Mouse (Mus musculus) thymus, adult 2 months (tissue): Measurements from ENCODE around the gene Vmn1r90. TPM values are rescaled to one million over a fixed set of nuclear protein-coding genes. Genes with fewer than 3 reads are reported as not detected.
"Not testable (repeated sequence)": the region's sequence is repeated elsewhere in the genome, so short reads cannot be mapped to it uniquely, and the experiment has no call there.

ENCODE experiments used
- DNase-seq: peaks from one replicate; pipeline ENCODE4 v3.0.0; 2021
- H3K27ac ChIP-seq: fragments of 200-500 bp; 2 replicates; pipeline ENCODE4 v1.5.1; 2012; ENCODE audit warnings: low read length, control low read depth; ENCODE audit not compliant: control insufficient read depth, insufficient read depth
- H3K27me3 ChIP-seq: fragments of 200-500 bp; 2 replicates; pipeline ENCODE4 v1.6.1; 2012; ENCODE audit warnings: mild to moderate bottlenecking, low read length, moderate library complexity, mixed read lengths; ENCODE audit not compliant: control insufficient read depth, insufficient read depth
- H3K36me3 ChIP-seq: fragments of 200-500 bp; 2 replicates; pipeline ENCODE4 v1.6.1; 2012; ENCODE audit warnings: mild to moderate bottlenecking, low read length, moderate library complexity; ENCODE audit not compliant: control insufficient read depth, insufficient read depth
- H3K4me1 ChIP-seq: fragments of 200-500 bp; replicated peaks from 2 replicates; pipeline ENCODE4 v1.6.1; 2012; ENCODE audit warnings: low read length; ENCODE audit not compliant: control insufficient read depth, insufficient read depth
- H3K4me3 ChIP-seq: fragments of 200-500 bp; 2 replicates; pipeline ENCODE4 v1.5.1; 2012; ENCODE audit warnings: mild to moderate bottlenecking, low read length, control low read depth, moderate library complexity; ENCODE audit not compliant: control insufficient read depth, insufficient read depth
- CTCF ChIP-seq: fragments of 200-500 bp; IDR thresholded peaks from 2 replicates; pipeline ENCODE4 v1.5.1; 2012; ENCODE audit warnings: mild to moderate bottlenecking, control low read depth, low read length, moderate library complexity, borderline replicate concordance; ENCODE audit not compliant: control insufficient read depth, poor library complexity, insufficient read depth; ENCODE audit errors: extremely low read depth
- POLR2A ChIP-seq: fragments of 200-500 bp; IDR thresholded peaks from 2 replicates; pipeline ENCODE4 v1.6.1; 2012; ENCODE audit warnings: mild to moderate bottlenecking, low read length, control low read depth, moderate library complexity; ENCODE audit not compliant: control insufficient read depth, poor library complexity, insufficient read depth; ENCODE audit errors: extremely low read depth
- WGBS: fragments of 180-500 bp; shearing (Covaris S2); methylation state at CpG from one replicate; pipeline ENCODE4 v1.1.7; 2018; 5-methylcytosine and 5-hydroxymethylcytosine counted together
- polyA plus RNA-seq: library from polyadenylated mRNA; depleted of rRNA; stranded (reverse); fragments of >200 nt; gene quantifications from 2 replicates; pipeline ENCODE4 v1.2.3, GENCODE M21; 2012; rRNA removed

Vmn1r90 gene
- polyA plus RNA-seq = not detected in 2 replicates

DNA sequence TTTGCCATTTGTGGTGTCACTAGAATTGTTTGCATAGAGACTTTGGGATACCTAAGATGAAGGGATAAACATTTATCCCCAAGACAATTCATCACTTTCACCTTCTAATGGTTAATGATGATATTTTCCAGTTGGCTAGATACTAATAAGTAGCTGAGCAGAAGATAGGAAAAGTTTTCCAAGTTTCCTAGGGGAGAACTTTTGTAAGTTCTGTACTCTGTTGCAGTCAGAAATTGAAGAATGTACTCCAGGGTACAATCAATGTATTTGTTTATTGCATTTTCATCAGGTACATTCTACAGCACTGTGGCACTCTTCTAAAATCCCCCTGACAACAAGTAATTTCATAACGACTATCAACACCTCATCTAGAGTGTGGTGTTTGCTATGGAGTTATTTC lies at the start of gene Vmn1r90:
Vmn1r90 (minus strand) TSS at position 101 of the 400 bp plus-strand sequence.
- DNase-seq = no peak
- Histone ChIP-seq H3K4me1 (no peaks in the 10 kb centered on the region), H3K36me3 (no peaks in the 10 kb centered on the region), H3K27me3 (no peaks in the 10 kb centered on the region), H3K27ac (no peak within 1 kb of the TSS), H3K4me3 (no peak within 1 kb of the TSS)
- TF ChIP-seq POLR2A (no peak), CTCF (no peak)
- WGBS = 63% methylated on average over 1 of the region's 1 CpGs

DNA sequence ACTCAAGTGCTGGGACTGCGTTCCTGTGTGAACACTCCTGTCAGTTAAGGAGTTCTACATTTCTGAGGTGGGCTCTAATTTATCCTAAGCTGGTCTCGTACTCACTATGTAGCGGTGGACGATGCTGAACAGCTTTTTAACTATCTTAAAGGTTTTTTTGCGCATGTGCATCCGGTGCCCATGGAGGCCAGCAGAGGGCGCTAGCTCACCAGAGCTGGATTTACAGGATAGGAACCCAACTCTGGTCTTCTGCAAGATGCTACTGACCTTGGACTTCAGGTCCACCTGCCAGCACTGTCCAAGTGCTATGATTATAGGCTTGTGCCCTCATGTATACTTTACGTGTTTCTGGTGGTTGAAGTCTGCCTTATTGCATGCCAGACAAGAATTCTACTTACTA lies 29.7 kb upstream of the Vmn1r90 start:
- DNase-seq, H3K36me3 ChIP-seq, H3K27ac ChIP-seq, H3K27me3 ChIP-seq, H3K4me1 ChIP-seq, H3K4me3 ChIP-seq: not testable (repeated sequence)
- WGBS = 71% methylated on average over 8 of the region's 8 CpGs

DNA sequence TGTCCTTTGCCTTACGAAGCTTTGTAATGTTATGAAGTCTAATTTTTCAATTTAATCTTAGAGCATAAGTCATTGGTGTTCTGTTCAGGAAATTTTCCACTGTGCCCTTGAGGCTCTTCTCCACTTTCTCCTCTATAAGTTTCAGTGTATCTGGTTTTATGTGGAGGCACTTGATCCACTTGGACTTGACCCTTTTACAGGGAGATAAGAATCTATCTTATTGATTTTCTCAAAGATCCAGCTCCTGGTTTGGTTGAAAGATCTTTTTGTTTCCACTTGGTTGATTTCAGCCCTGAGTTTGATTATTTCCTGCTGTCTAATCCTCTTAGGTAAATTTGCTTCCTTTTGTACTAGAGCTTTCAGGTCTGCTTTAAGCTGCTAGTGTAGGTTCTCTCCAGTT lies 11.0 kb downstream of the Vmn1r90 start:
- WGBS = 94% methylated on average over 1 of the region's 1 CpGs
- no peak for DNase-seq
- Histone ChIP-seq H3K36me3 (no peaks in the 10 kb centered on the region), H3K27ac (no peak overlapping the region), H3K4me3 (no peak overlapping the region), H3K27me3 (no peaks in the 10 kb centered on the region), H3K4me1 (no peaks in the 10 kb centered on the region)
- TF ChIP-seq CTCF = no peak
- TF ChIP-seq POLR2A = no peak

DNA sequence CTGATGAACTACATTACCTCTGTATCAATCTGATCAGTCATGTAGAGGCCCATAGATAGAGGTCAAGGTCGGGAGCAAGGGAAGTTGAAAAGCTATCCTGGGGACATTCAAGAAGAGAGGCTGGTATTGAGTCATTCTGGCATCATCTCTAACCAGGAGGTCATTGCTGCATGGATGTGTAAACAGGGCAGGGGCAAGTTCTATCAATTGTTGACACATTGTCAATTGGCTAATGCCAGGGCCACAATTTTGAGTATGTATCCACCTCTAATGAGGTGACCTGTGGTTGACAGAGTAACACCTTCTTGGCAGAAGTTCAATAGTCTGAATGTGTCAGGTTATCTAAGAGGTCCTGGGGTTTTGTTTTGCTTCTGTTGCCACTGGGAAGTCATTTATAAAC lies 38.0 kb downstream of the Vmn1r90 start:
- TF ChIP-seq CTCF (no peak), POLR2A (no peak)
- no peak overlapping the region for H3K27ac ChIP-seq
- H3K36me3 ChIP-seq = no peaks in the 10 kb centered on the region
- no peak for DNase-seq
- H3K4me1 ChIP-seq = no peaks in the 10 kb centered on the region
- no peak overlapping the region for H3K4me3 ChIP-seq
- 76% methylated on average over 1 of the region's 1 CpGs for WGBS
- no peaks in the 10 kb centered on the region for H3K27me3 ChIP-seq

DNA sequence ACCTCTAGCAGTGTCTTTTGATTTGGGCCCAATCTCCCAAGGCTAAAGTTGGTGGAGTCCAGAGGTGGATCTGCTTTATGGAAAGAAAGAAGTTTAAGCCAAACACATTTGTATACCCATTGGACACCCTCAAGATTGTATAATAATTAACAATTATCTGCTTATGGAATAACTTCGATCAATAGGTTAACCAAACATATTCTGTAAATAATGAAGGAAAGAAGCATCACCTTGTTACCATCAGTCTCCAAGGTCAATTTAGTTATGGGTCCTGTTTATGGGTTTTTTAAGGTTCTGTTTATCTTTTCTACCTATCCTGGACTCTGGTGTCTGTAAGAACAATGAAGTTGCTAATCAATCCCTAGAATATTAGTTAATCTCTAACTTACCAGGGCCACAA lies 40.7 kb downstream of the Vmn1r90 start:
- no peaks in the 10 kb centered on the region for H3K4me1 ChIP-seq
- H3K4me3 ChIP-seq = no peak overlapping the region
- no peak overlapping the region for H3K27ac ChIP-seq
- WGBS = 94% methylated on average over 1 of the region's 1 CpGs
- no peaks in the 10 kb centered on the region for H3K27me3 ChIP-seq
- H3K36me3 ChIP-seq = no peaks in the 10 kb centered on the region
- no peak for DNase-seq
- TF ChIP-seq POLR2A = no peak
- TF ChIP-seq CTCF = no peak

DNA sequence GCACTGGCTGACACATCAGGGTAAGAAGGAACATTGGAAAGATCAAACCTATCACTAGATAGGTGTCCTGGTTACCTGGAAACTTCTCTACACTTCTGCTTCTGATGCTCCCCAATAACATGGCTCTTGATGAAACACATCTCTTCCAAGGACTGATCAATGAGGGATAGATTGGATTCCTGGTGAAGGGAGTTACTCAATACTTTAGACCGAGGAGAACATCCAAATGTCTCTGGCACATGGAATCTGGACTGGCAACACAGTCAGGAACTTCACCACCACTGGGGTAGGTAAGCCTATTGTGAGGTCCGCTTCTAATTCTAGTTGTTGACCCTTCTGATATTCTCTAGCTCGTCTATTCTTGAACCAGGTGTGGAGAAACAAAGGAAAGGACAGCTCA lies 45.0 kb downstream of the Vmn1r90 start:
- Histone ChIP-seq H3K4me3 (no peak overlapping the region), H3K36me3 (no peaks in the 10 kb centered on the region), H3K27ac (no peak overlapping the region), H3K27me3 (no peaks in the 10 kb centered on the region), H3K4me1 (no peaks in the 10 kb centered on the region)
- TF ChIP-seq CTCF (no peak), POLR2A (no peak)
- WGBS = 71% methylated on average over 3 of the region's 3 CpGs
- DNase-seq = no peak

Other genes starting within 250 kb of the Vmn1r90 start
- gene Obox8, start 229.9 kb downstream of the Vmn1r90 start, polyA plus RNA-seq = not detected in 2 replicates
- gene Sult2a8, start 116.7 kb downstream of the Vmn1r90 start, polyA plus RNA-seq = not detected in 2 replicates
- gene Sult2a7, start 69.3 kb downstream of the Vmn1r90 start, polyA plus RNA-seq = not detected in 2 replicates
- not detected in 2 replicates for gene Obox7, start 96.0 kb upstream of the Vmn1r90 start, polyA plus RNA-seq